Mouse (Mus musculus): ENCODE measurements at regions not wholly inside any gene's neighbourhood (a gene's known extent, or its start where the extent isn't known, plus 50 kb on each side); places are given as distances from the start of the nearest gene placed in this dataset.
A peak's percentile ranks its signal among the peaks of the same experiment; 100 is the strongest.

DNA sequence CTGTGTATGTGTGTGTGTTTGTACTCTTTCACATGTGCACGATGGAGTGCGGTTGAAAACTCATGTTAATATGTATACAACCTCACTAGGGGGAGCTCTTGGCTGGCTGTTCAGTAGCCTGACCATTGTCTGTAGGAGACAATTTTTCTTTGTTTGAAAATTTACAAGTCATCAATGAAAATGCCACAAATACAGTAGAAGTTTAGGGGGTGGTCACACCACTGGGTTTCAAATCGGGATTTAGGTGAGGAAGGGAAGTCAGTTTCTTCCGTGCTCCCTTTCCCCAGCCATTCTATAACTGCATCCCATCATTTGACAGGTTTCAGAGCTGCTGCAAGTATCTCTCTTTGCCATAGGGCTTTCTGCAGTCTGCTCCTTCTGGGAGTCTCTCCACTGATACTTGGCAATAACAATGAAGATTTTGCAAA lies 366.9 kb upstream of the Fam92a start:
- DNase-seq (ENCODE audit: low read depth, low spot score), result peak; percentile 25

DNA sequence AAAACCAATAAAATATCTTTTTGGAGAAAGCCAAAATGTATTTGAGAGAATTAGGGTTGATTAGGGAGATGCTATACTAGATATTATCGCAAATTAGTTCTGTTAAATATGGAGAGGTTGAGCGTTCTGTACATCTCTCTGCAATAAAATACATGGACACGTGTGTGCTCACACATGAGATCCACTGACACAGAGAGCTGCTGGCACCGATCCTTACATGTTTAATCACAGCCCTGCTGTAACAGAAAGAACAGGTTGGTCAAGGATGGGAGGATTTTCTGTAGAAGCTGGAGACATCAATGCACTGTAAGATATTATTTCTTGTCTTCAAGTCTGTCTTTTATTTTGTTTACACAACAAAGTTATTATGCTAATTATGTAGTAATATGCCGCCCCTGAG lies 366.2 kb upstream of the Fam92a start:
- DNase-seq (ENCODE audit: low read depth, low spot score), result no peak

DNA sequence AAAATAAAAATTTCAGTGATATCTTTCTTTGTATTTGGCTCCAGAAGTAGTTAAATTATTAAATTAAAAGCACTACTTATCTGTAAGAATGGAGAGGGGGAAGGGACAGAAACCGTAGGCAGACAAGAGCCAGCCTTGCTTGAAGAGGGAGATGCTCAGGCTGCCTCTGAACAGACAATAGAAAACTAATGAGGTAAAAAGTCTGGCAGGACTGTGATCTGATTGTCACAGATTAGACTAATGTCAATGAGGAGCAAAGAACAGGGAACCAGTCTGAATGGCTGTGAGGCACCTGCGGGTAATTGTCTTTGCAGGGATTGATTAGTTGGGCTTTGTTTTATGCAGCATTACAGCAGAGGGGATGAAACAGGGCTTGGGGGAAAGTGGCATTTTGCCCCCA lies 362.3 kb upstream of the Fam92a start:
- no peak for DNase-seq (ENCODE audit: low read depth, low spot score)

DNA sequence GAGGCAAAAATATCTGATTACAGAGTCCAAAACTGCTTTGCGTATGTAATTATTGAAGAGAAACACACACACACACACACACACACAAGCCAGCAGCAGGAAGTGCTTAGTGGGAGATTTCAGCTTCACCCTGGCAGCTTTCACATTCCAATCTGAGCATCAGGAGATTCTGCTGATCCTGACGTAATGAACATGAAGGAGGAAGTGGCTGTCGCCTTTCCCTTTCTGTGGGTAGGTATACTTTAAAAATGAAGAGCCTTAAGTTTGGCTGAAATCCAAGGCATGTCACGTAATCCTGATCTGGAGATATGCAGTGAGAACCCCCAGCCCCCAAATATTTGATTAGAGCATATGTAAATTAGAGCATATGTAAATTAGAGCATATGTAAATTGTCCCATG lies 361.1 kb upstream of the Fam92a start:
- no peak for DNase-seq (ENCODE audit: low read depth, low spot score)

DNA sequence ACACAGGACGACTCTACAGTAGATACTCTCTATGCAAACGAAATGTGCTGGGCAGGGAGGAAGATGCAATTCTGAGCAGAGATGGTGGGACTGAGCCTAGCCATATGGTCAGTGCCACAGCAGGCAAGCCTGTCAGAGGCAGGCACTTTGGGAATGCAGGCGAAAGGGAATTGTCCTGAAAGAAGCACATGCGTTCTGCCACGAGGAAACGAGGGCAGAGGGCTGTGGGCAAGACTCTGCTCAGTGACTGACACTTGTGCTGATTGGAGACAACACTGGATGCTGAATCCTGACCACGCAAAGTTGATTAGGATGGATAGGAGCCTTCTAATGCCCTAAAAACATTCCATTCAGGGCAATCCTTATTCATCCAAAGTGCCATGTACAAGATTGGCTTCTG lies 350.5 kb upstream of the Fam92a start:
- no peak for DNase-seq (ENCODE audit: low read depth, low spot score)

DNA sequence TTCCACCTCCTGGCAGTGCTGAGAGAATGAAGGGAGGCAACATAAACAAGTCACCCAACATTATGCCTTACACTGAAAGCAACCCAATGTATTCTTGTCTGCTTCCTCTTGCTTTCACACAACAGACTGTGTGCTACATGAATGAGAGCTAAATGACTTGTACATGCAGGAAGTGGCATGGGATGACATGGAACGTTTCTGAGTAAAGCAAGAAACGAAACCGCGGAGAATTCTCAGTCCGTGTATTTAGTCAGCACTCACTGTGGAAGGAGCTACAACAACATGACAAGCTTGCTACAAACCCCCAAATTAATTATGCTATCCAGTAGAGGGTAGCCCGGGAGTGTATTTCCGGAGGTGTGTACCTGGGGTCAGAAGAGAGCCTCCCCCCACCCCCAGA lies 349.4 kb upstream of the Fam92a start:
- no peak for DNase-seq (ENCODE audit: low read depth, low spot score)

DNA sequence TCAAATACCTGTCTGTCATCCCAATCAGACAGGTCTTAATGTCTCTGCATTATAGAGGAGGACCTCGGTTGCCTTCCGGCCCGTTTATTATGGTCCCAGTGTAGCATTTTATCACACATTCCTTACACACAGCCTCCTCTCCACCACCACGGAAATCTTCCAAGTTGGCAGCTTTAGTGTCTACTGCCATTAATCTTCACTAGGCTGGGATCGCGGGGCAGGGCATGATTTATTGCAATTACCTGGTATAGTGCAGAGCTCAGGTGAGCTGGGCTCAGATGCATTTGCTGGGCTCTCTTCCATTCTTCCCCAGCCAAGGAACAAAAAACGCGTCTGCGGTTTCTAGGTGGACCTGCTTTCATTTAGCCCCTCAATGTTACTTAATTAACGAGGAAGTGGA lies 344.7 kb upstream of the Fam92a start:
- DNase-seq (ENCODE audit: low read depth, low spot score), result no peak

DNA sequence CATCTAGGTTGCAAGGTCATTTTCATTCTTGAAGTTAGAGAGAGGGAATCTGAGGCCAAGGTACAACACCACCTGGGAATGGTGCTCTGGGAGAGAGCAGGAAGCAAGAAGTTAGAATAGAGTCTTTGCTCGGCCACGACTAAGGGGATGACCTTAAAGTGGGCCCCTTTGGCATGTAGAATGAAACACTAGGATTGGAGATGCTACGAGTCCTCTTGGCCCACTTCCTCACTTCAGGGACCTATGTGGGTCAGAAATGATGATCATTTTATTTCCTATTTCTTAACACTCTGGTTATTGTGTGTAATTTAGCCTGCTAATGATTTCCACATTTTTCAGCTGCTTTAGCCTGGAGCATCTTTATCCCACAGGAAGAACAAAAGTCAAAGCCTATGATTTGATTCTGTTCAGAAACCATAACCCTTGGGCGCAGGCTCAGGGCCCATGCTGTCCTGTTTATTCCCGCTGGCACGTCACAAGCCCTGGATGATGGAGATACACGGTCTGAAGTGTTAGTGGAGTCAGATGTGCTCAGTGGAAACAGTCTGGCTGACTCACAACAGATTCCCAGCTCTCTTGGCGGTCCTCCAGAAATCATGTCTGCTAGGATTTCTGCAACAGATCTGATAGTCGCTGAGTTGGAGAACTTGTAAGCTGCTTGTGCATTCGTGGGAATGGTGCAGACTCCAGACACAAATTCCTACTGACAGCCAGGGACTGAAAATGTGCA lies 340.0 kb upstream of the Fam92a start:
- DNase-seq (ENCODE audit: low read depth, low spot score), result no peak

DNA sequence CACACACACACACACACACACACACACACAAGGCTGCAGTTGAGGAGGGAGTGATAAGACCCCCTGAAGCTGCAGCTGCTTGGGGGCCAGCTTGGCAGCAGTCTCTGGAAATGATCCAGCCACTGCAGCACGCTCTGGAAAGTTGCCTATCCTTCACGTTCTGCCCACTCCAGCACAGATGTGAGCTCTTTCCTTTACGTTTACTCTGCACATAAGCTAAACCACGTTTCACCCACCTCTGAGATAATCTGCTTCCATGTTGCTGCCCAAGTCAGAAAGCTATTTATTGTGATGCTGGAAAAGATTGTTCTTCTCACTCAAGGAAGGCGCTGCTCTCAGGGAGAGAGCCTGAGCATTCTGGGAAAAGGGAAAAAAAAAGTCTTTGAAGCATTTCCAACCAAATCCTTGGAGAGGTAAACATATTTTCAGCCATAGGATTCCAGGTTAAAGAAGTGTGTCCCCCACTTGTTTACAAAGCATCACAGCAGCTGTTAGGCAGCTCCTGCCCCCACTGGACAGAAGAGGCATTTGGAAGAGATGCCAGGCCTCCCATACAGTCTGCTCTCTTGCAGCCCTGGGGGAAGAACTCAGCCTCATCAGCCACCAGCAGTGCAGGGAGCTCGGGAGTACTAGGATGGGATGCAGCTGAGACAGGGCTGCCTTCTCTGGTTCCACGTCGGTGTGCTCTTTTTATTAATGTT lies 335.2 kb upstream of the Fam92a start:
- DNase-seq (ENCODE audit: low read depth, low spot score), result no peak

DNA sequence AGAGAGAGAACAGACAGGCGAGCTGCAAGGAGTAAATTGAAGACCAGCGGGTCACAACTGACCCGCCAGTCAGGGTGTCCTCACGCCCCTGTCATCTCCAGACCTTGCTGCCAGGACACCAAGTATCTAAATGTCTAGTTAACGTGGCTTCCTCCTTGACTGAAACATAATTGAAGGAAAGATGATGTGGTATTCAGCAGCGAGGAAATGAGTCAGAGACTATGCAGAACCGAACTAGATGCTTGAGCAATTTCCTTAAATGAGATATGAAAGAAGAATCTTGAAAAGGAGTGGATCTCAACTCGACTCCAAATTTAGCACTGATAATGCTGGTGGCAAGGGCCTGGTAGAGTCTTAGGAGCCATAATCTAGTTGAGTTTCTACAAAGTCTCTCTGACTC lies 329.3 kb upstream of the Fam92a start:
- no peak for DNase-seq (ENCODE audit: low read depth, low spot score)

DNA sequence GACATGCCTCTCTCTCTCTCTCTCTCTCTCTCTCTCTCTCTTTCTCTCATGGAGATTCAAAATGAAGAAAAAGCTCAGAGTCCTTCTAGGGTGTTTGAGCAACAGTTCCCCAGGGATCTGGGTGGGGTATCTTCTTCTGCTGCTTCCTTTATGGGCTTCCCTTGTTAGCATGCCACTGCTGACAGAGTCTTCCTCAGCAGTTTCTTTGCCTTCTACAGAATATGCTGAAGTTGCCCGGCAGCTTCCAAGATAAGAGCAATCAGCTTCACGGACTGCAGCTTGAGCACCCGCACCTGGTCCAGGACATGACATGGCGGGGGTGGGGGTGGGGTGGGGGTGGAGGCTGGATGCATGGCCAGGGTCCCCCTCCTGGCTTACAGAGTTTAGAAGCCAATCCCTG lies 326.6 kb upstream of the Fam92a start:
- no peak for DNase-seq (ENCODE audit: low read depth, low spot score)

DNA sequence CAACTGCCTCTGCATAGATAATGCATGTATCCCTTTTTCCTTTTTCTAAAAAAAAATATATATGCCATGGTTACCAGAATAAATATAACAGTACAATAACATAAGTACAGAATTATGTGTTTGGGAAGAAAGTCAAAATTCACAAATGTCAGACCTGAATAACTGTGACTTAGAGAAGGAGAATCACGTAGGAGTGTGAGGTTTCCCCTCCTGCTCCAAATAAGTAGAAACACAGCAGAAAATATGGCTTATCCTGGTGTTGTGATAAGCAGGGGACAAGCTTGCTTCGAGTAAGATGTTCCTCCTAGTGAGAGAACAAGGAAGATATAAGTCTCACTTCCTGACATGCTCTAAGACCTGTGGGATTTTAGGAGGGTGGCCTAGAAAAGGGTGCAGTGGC lies 320.7 kb upstream of the Fam92a start:
- no peak for DNase-seq (ENCODE audit: low read depth, low spot score)

DNA sequence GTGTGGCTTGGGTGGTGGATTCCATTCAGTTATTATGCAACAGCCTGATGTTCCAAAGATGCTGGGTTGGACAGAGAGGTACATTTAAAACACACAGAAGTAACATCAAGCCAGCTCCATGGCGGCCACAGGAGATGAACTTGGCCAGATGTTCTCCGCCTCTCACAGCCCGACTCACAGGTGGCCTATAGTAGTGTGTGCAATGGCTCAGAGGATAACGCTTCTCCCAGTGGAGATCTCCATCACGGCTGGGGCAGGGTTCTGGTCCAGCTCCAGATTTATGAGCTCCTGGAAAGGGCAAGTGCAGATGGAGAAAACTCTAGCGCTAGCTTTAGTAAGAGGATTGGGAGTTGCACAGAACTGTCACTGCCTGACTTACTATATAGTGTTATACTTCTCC lies 319.5 kb upstream of the Fam92a start:
- DNase-seq (ENCODE audit: low read depth, low spot score), result no peak

DNA sequence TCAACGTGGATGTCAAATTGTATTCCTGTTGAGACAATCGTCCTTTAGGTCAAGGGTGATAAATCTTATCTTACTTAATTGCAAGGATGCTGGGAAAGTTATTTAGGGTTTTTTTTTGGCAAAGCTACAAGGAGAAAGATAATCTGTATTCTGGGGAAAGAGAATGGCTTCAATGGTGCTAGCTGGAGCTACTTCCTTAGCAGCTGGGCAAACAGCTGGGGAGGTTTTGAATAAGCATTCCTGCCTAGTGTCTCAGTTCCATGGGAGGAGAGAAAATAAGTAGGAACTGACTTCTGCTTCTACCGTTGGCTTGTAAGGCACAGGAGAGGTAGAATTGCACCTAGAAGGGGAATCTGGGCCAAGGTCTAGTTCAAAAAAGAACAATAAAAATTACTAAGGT lies 318.3 kb upstream of the Fam92a start:
- DNase-seq (ENCODE audit: low read depth, low spot score), result no peak

DNA sequence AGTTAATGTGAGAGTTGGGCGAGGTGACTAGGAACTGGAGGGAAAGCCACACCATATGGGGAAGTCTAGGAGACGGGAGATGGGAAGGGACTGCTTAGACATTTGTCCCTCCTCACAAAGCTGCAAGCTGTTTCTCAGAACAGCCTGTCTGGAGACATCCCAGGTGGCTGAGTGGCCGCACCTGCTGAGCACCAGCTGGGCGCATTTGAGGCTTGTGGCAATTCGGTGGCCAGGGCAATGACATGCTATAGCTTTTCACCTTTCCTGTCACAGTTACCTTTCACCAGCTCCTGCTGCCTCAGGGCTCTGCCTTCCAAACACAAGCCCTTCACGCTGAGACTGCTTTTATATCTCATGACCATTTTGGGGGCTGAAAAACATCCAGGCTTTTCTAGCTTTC lies 317.5 kb upstream of the Fam92a start:
- no peak for DNase-seq (ENCODE audit: low read depth, low spot score)

DNA sequence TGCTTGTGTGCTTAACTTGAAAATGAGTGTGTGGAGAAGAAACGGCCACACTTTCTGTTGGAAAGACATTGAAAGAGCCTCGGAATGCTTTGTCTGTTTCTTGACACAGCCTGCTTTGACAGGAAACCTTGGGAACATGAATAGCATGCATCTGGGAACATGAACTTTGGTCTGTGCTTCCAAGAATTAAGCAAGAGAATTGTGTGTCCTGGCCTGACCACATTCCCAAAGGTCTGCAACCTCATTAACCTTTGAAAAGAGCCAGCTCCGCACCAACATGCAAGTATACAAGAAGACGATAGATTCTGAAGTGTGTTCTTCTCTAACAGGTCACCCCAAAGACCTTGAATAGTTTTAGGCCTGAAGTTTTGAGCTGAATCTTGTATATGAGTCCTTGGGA lies 309.7 kb upstream of the Fam92a start:
- DNase-seq (ENCODE audit: low read depth, low spot score), result no peak

DNA sequence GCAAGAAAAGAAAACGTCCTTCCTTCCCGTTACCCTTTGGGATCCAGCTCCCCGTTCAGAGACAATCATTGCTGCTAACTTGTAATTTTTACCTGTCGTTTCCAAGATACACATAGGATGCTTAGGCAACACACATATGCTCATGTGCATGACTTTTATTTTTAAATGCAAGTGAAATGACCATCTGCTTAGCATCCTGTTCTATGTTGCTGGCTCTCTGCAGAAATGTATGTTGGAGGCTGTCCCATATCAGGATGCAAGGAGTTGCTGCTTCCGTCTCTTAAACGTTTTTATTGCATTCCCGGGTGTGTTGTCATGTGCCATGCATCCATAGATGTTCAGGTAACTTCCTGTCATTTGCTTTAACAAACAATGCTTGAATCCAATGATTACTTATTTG lies 304.9 kb upstream of the Fam92a start:
- no peak for DNase-seq (ENCODE audit: low read depth, low spot score)

DNA sequence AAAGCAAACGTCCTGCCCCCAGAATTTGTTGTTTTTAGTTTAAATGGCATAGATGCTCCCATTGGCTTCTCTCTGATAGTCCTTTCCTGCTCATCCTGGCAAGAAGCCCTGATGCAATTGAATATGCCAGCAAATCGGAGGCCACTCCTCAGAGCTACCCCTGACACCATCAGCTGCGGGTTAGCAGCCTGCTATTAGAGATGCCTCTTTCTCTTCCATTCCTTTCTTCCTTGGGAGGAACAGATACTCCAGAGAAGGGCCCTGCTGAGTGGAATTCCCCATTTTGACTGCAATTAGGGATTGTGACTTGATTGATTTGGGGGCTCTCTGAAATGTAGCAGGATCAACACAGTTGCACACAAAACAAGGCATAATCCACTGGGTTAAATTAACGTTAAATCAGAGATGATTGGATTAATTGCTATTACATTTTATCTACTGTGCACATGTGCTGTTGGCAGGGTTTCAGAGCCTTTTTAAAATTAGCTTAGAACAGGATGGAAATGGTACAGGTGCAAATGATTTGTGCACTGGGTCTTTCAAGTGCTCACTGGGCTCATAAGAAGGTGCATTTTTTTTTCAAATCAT lies 303.3 kb upstream of the Fam92a start:
- no peak for DNase-seq (ENCODE audit: low read depth, low spot score)

DNA sequence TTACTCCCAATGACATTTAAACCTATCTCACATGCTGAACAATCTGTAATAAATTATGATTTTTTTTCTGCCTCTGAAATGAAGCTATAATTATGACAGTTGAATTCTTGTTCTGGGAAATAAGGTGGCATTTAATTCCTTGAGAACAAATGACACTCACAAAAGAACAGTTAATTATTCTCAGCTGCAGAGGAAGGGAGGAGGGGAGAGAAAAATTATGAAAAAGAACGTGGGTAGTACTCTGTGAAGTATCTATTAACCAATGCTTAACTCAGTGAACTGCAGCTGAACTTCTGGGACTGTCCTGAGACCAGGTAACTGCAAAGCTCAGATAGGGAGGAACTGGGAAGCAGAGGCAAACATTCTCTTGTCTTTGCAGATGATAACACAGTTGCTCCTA lies 302.6 kb upstream of the Fam92a start:
- no peak for DNase-seq (ENCODE audit: low read depth, low spot score)

DNA sequence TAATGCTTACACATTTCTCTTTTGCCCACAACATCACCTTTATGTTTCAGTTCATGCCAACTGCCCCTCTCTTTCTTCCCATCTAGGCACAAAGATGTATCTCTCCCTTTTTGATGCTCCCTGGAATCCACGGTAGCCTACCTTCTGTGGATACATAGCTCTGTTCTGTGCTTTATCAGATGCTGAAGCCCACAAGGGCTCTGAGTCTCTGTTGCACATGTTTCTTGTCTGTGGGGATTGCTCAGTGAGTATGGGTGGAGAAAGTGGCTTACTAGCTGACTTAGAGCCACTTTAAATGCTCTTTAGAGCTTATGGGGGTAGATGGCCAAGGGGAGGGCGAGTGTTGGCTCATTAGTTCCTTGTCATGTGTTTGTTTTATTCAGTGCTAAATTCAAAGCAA lies 289.9 kb upstream of the Fam92a start:
- no peak for DNase-seq (ENCODE audit: low read depth, low spot score)

DNA sequence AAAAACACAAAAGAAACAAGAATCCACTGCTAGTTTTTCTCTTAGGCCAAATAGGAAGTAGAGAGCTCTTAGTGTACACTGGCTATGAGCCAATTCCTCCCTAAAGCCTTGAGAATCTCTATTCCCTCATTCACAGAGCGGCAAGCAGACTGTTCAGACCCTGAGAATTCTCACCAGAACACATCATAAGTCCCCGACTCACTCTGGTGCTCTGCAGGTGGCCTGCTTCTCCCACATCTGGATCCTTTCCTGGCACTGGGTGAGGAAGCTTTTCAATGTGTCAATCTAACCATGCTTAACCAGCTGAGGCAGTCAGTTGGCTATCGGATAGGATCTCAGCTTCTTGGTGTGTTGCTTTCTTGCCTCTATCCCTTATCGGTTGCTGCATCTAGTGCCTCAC lies 289.4 kb upstream of the Fam92a start:
- DNase-seq (ENCODE audit: low read depth, low spot score), result no peak

DNA sequence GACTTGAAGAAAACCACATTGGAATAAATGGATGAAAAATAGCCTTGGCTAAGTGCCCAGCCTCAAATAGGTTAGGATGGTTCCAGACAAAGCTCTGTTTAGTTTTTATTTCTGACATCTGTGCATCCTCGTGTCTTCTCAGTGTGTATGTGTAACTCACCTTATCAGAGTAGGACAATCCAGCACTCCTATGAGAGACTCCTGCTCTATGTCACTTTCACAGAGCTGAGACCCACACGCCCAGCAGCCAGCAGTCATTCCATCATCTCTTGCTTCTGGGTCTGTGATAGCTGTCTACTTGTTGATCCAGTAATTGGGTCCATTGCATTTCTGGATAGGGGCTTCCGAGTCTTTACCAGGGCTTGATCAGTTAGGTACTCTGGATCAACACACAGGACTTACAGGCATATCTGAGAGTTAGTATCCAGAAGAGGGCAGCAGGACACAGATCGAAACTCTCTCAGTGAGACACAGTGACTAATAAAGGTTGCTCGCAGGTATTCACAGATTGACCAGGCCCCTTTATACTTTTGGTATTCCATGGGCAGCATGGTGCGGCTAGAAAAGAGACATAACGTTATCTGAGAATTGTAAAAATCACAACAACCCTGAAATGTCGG lies 286.3 kb upstream of the Fam92a start:
- no peak for DNase-seq (ENCODE audit: low read depth, low spot score)

DNA sequence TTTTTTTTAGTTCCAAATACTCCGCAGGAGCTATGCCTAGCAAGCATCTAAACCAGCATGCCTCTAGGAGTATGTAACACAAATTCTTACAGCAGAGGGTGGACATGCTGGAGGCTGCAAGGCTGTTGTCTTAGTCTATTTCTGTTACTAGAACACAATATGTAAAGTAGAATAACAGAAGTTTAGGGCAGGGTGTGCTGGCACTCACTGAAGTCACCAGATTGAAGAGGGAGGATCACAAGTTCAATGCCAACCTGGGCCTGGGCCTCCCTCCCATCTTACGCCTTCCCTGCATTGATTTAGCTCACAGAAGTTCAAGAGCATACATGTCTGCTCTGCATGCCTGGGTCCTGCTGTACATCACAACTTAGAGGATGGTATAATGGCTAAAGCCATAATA lies 280.3 kb upstream of the Fam92a start:
- no peak for DNase-seq (ENCODE audit: low read depth, low spot score)

Data from forelimb bud, embryonic 11.5 days (tissue).